Comparison of ENCODE assay signal across 22 mouse cellular contexts in genomic region chr4:152928422-152928985, GRCm38 (mm10).
"Had no signal": no experiment of that assay in that cellular context is flagged by ENCODE, and none has a peak within 500 bp of the region (broad histone marks: within the 10 kb centered on the region; RNA-seq: fewer than 3 reads in every experiment).

No protein-coding gene starts in this region.

- H3K4me1 ChIP-seq: heart, embryonic 10.5 days; heart, embryonic 12.5 days; hindbrain, embryonic 15.5 days; liver, embryonic 13.5 days had no signal

- H3K36me3 ChIP-seq: heart, embryonic 10.5 days; heart, embryonic 12.5 days; hindbrain, embryonic 13.5 days; hindbrain, embryonic 15.5 days; limb, embryonic 10.5 days; limb, embryonic 12.5 days; liver, embryonic 13.5 days had no signal

- H3K9me3 ChIP-seq: heart, embryonic 10.5 days; hindbrain, embryonic 13.5 days; hindbrain, embryonic 15.5 days; limb, embryonic 10.5 days had no signal

- ATAC-seq: forebrain, embryonic 16.5 days; hindbrain, postnatal 0 days had no signal

- DNase-seq: gastrocnemius, adult 2 months; gastrocnemius, postnatal 10 days; gastrocnemius, postnatal 25 days; heart, adult 18-20 months; heart, postnatal 10 days; heart, postnatal 4 days; kidney, postnatal 25 days; kidney, postnatal 4 days; liver; liver, embryonic 13.5 days had no signal

- H3K9ac ChIP-seq: heart, embryonic 12.5 days; hindbrain, embryonic 15.5 days; limb, embryonic 12.5 days; liver, embryonic 13.5 days had no signal

- H3K27ac ChIP-seq: gastrocnemius, adult 2 months; heart, embryonic 10.5 days; hindbrain, embryonic 13.5 days; hindbrain, embryonic 15.5 days; hindbrain, postnatal 0 days; kidney, postnatal 0 days; layer of hippocampus, adult 2 months; left cerebral cortex, adult 2 months; limb, embryonic 10.5 days; limb, embryonic 12.5 days; liver, embryonic 13.5 days had no signal

- H3K4me3 ChIP-seq: gastrocnemius, adult 2 months; heart, embryonic 10.5 days; heart, embryonic 12.5 days; hindbrain, embryonic 13.5 days; hindbrain, embryonic 15.5 days; layer of hippocampus, adult 2 months; left cerebral cortex, adult 2 months; limb, embryonic 10.5 days; limb, embryonic 12.5 days; liver, embryonic 13.5 days had no signal

- H3K27me3 ChIP-seq: hindbrain, embryonic 15.5 days; liver, embryonic 13.5 days had no signal

- H3K4me2 ChIP-seq: heart, embryonic 12.5 days; hindbrain, embryonic 13.5 days; hindbrain, embryonic 15.5 days; limb, embryonic 12.5 days; liver, embryonic 11.5 days; liver, embryonic 13.5 days had no signal
